Mouse (Mus musculus) bone marrow macrophage, adult 2 months (primary cell): ENCODE measurements at regions not wholly inside any gene's neighbourhood (a gene's known extent, or its start where the extent isn't known, plus 50 kb on each side); places are given as distances from the start of the nearest gene placed in this dataset.

Experiments used
- H3K27ac ChIP-seq: 2 replicates; pipeline ENCODE4 v1.5.1; 2012; ENCODE audit warnings: low read depth, low read length; ENCODE audit not compliant: insufficient read depth
- H3K4me1 ChIP-seq: 2 replicates; pipeline ENCODE4 v1.6.1; 2012; ENCODE audit warnings: low read length; ENCODE audit not compliant: control insufficient read depth, insufficient read depth
- H3K4me3 ChIP-seq: 2 replicates; pipeline ENCODE4 v1.5.1; 2012; ENCODE audit warnings: mild to moderate bottlenecking, low read length, moderate library complexity; ENCODE audit not compliant: insufficient read depth
- CTCF ChIP-seq: IDR thresholded peaks from 2 replicates; pipeline ENCODE4 v1.5.1; 2012; ENCODE audit warnings: low read depth, mild to moderate bottlenecking, low read length, moderate library complexity
- POLR2A ChIP-seq: IDR thresholded peaks from 2 replicates; pipeline ENCODE4 v1.6.1; 2012; ENCODE audit warnings: mild to moderate bottlenecking, low read depth, low read length, borderline replicate concordance

GRCm38 (mm10) chr7:67462591-67462990 is 89.9 kb upstream of the Mef2a start:
- peaks cover 72% of the 10 kb centered on the region for H3K4me1 ChIP-seq
- no peak for TF ChIP-seq POLR2A
- TF ChIP-seq CTCF: no peak
- no peak overlapping the region for H3K4me3 ChIP-seq
- H3K27ac ChIP-seq: peak overlapping the region; percentile 83

- H3K27ac ChIP-seq: peak overlapping the region; percentile 83
- H3K4me1 ChIP-seq: peaks cover 79% of the 10 kb centered on the region
These were observed 88.9 kb upstream of the Mef2a start for GRCm38 (mm10) chr7:67461333-67462255.

GRCm38 (mm10) chr7:67459810-67460209 is 87.2 kb upstream of the Mef2a start:
- Histone ChIP-seq H3K27ac (peak overlapping the region; percentile 74), H3K4me3 (no peak overlapping the region), H3K4me1 (peaks cover 70% of the 10 kb centered on the region)
- TF ChIP-seq CTCF: no peak
- no peak for TF ChIP-seq POLR2A

More at GRCm38 (mm10) chr7:67461333-67462255, 88.9 kb upstream of the Mef2a start:
- TF ChIP-seq POLR2A (no peak), CTCF (no peak)
- H3K4me3 ChIP-seq: no peak overlapping the region

- TF ChIP-seq CTCF: no peak
- no peak for TF ChIP-seq POLR2A
These were observed 86.6 kb upstream of the Mef2a start for GRCm38 (mm10) chr7:67459209-67459608.

GRCm38 (mm10) chr7:67458640-67459039 is 86.0 kb upstream of the Mef2a start:
- peaks cover 63% of the 10 kb centered on the region for H3K4me1 ChIP-seq
- no peak overlapping the region for H3K27ac ChIP-seq
- H3K4me3 ChIP-seq: no peak overlapping the region
- TF ChIP-seq CTCF (no peak), POLR2A (no peak)

More at GRCm38 (mm10) chr7:67459209-67459608, 86.6 kb upstream of the Mef2a start:
- H3K4me1 ChIP-seq: peaks cover 66% of the 10 kb centered on the region
- H3K27ac ChIP-seq: peak overlapping the region; percentile 74
- no peak overlapping the region for H3K4me3 ChIP-seq

- H3K27ac ChIP-seq: peak overlapping the region; percentile 62
- TF ChIP-seq POLR2A (no peak), CTCF (no peak)
These were observed 85.2 kb upstream of the Mef2a start for GRCm38 (mm10) chr7:67457898-67458297.

GRCm38 (mm10) chr7:67456015-67456414 is 83.4 kb upstream of the Mef2a start:
- H3K4me3 ChIP-seq: no peak overlapping the region
- peaks cover 56% of the 10 kb centered on the region for H3K4me1 ChIP-seq
- TF ChIP-seq CTCF (no peak), POLR2A (no peak)
- no peak overlapping the region for H3K27ac ChIP-seq

More at GRCm38 (mm10) chr7:67457898-67458297, 85.2 kb upstream of the Mef2a start:
- H3K4me1 ChIP-seq: peaks cover 57% of the 10 kb centered on the region
- H3K4me3 ChIP-seq: no peak overlapping the region

- TF ChIP-seq POLR2A (no peak), CTCF (no peak)
- Histone ChIP-seq H3K27ac (no peak overlapping the region), H3K4me3 (no peak overlapping the region), H3K4me1 (peaks cover 43% of the 10 kb centered on the region)
These were observed 81.8 kb upstream of the Mef2a start for GRCm38 (mm10) chr7:67454458-67454857.

- Histone ChIP-seq H3K4me1 (peaks cover 29% of the 10 kb centered on the region), H3K4me3 (no peak overlapping the region), H3K27ac (peak overlapping the region; percentile 30)
- TF ChIP-seq CTCF (no peak), POLR2A (no peak)
These were observed 78.6 kb upstream of the Mef2a start for GRCm38 (mm10) chr7:67451157-67451793.

- peak overlapping the region; percentile 91 for H3K27ac ChIP-seq
- no peak overlapping the region for H3K4me3 ChIP-seq
- no peak for TF ChIP-seq POLR2A
- TF ChIP-seq CTCF: no peak
- peaks cover 53% of the 10 kb centered on the region for H3K4me1 ChIP-seq
These were observed 73.9 kb upstream of the Mef2a start for GRCm38 (mm10) chr7:67446606-67447005.
